ENCODE assay signal across 8 mouse cellular contexts in genomic region chr11:58981541-58982447, GRCm38 (mm10). TPM values are rescaled to one million over a fixed set of nuclear protein-coding genes. Genes with fewer than 3 reads are reported as not detected.
A peak's percentile ranks its signal among the peaks of the same experiment; 100 is the strongest.
DNase-seq lines count a peak whose midpoint lies in the region; ATAC-seq and TF ChIP-seq lines count a peak whose summit lies in the region.

No protein-coding gene starts in this region.

- H3K4me3 ChIP-seq in heart, adult 2 months, result no peak overlapping the region
- no peak overlapping the region for H3K4me3 ChIP-seq in intestine, embryonic 16.5 days (ENCODE audit: low read length)

- peaks cover 7% of the 10 kb centered on the region for H3K79me2 ChIP-seq in heart, adult 2 months (replicated peaks; ENCODE audit: control insufficient read depth, insufficient read depth, low read length)

- H3K27me3 ChIP-seq in heart, adult 2 months (ENCODE audit: control insufficient read depth, insufficient read depth, low read length), result no peaks in the 10 kb centered on the region
- no peaks in the 10 kb centered on the region for H3K27me3 ChIP-seq in intestine, embryonic 16.5 days (replicated peaks; ENCODE audit: control insufficient read depth, insufficient read depth, low read length)

- peak; percentile 52; the same call in 1 of the 2 replicates for TF ChIP-seq CTCF in brain, embryonic 14.5 days (IDR thresholded peaks at IDR 0.05; ENCODE audit: borderline replicate concordance, extremely low read depth, insufficient read depth, insufficient read length)
- peak; percentile 76 for TF ChIP-seq CTCF in heart, adult 2 months (IDR thresholded peaks at IDR 0.05)

- peak; percentile 47 for DNase-seq in ovary, postnatal 36 days (ENCODE audit: low spot score)
- DNase-seq in ovary, adult 18-20 months (ENCODE audit: low spot score), result no peak
- DNase-seq in brain, embryonic 14.5 days (ENCODE audit: low read depth), result peak; percentile 72
- peak; percentile 75 to 86 for DNase-seq in heart, adult 2 months
- DNase-seq in layer of hippocampus, adult 18-20 months (ENCODE audit: low spot score in 2 of 2), result peak; percentile 79
- DNase-seq in lung, postnatal 36 days, result peak; percentile 68
- peak; percentile 68 to 70 for DNase-seq in spleen, adult 18-20 months

- no peak overlapping the region for H3K9ac ChIP-seq in heart, adult 2 months (ENCODE audit: low read depth, low read length)
- no peak overlapping the region for H3K9ac ChIP-seq in intestine, embryonic 16.5 days (ENCODE audit: low read depth, low read length)

- H3K36me3 ChIP-seq in heart, adult 2 months (ENCODE audit: control insufficient read depth, insufficient read depth, low read length), result peaks cover 8% of the 10 kb centered on the region
- peaks cover 10% of the 10 kb centered on the region; the same call in 1 of the 2 replicates for H3K36me3 ChIP-seq in intestine, embryonic 16.5 days (ENCODE audit: control insufficient read depth, insufficient read depth, low read length)

- peak; percentile 45; the same call in 1 of the 2 replicates for TF ChIP-seq EP300 in heart, adult 2 months (IDR thresholded peaks at IDR 0.05; ENCODE audit: insufficient read depth, low read depth, low read length)

- ATAC-seq in intestine, embryonic 16.5 days, result no peak

- H3K4me2 ChIP-seq in intestine, embryonic 16.5 days (ENCODE audit: low read depth, low read length), result no peak overlapping the region

- no peaks in the 10 kb centered on the region for H3K9me3 ChIP-seq in intestine, embryonic 16.5 days (ENCODE audit: control insufficient read depth, low read length)

- peaks cover 32% of the 10 kb centered on the region for H3K4me1 ChIP-seq in heart, adult 2 months (ENCODE audit: control insufficient read depth, insufficient read depth, low read length)
- peaks cover 32% of the 10 kb centered on the region for H3K4me1 ChIP-seq in intestine, embryonic 16.5 days (ENCODE audit: control insufficient read depth, insufficient read depth, low read length)

- no peak for TF ChIP-seq POLR2A in brain, embryonic 14.5 days (IDR thresholded peaks at IDR 0.05; ENCODE audit: borderline replicate concordance, extremely low read depth, insufficient read depth, insufficient read length, poor library complexity, severe bottlenecking)
- 0 out of 2 replicates have a peak, but pooled peaks have one; percentile 15 for TF ChIP-seq POLR2A in heart, adult 2 months (IDR thresholded peaks at IDR 0.05; ENCODE audit: insufficient read depth, low read depth, low read length)

- peak overlapping the region; percentile 26 for H3K27ac ChIP-seq in heart, adult 2 months
- no peak overlapping the region for H3K27ac ChIP-seq in intestine, embryonic 16.5 days (ENCODE audit: low read length)

- intact Hi-C loops in heart, adult 2 months (cut with DNase I), result no loop called here

- WGBS in heart, adult 2 months, result 34% methylated on average over 14 of the region's 14 CpGs
- WGBS in intestine, embryonic 16.5 days, result 55% methylated on average over 14 of the region's 14 CpGs

RNA-seq across cellular contexts. Expression of gene Trim11, which starts 3.9 kb away (rescaled TPM):
- polyA plus RNA-seq in brain, embryonic 14.5 days (2012; rRNA removed), result 25.8 and 30.6 TPM in 2 replicates
- total RNA-seq in heart, adult 2 months (2021), result 10 to 100 TPM; 11.9 to 14.0 TPM
- 14.3 and 19.4 TPM in 2 replicates for polyA plus RNA-seq in heart, adult 2 months (2012; rRNA removed)
- 10 to 100 TPM; 29.1 to 30.4 TPM for total RNA-seq in layer of hippocampus, adult 18-20 months (2021)
- 17.0 and 17.5 TPM in 2 replicates for polyA plus RNA-seq in intestine, embryonic 16.5 days (2015; fragmentation: Nextera tagmentation; extraction: Ambion mirVana)

RNA-seq across cellular contexts. Expression of gene Hist3h2a, which starts 27.3 kb away (rescaled TPM):
- polyA plus RNA-seq in brain, embryonic 14.5 days (2012; rRNA removed), result 120 and 164 TPM in 2 replicates
- 10 to 100 TPM; 13.6 to 14.0 TPM for total RNA-seq in heart, adult 2 months (2021)
- polyA plus RNA-seq in heart, adult 2 months (2012; rRNA removed), result 12.6 and 15.4 TPM in 2 replicates
- total RNA-seq in layer of hippocampus, adult 18-20 months (2021), result 10 to 100 TPM; 69.9 to 70.6 TPM
- 28.5 and 31.6 TPM in 2 replicates for polyA plus RNA-seq in intestine, embryonic 16.5 days (2015; fragmentation: Nextera tagmentation; extraction: Ambion mirVana)

RNA-seq across cellular contexts. Expression of gene Trim17, which starts 27.3 kb away (rescaled TPM):
- 2.1 and 2.2 TPM in 2 replicates for polyA plus RNA-seq in brain, embryonic 14.5 days (2012; rRNA removed)
- total RNA-seq in heart, adult 2 months (2021), result under 1 TPM in 1 of 2 experiments, not detected in 1; 0.07 TPM
- 0.20 and 0.37 TPM in 2 replicates for polyA plus RNA-seq in heart, adult 2 months (2012; rRNA removed)
- total RNA-seq in layer of hippocampus, adult 18-20 months (2021), result 1 to 10 TPM; 4.7 to 5.7 TPM
- 0.15 and 0.35 TPM in 2 replicates for polyA plus RNA-seq in intestine, embryonic 16.5 days (2015; fragmentation: Nextera tagmentation; extraction: Ambion mirVana)

RNA-seq across cellular contexts. Expression of gene Hist3h2ba, which starts 33.1 kb away (rescaled TPM):
- 726 and 1,077 TPM in 2 replicates for polyA plus RNA-seq in brain, embryonic 14.5 days (2012; rRNA removed)
- 1 to 10 TPM in 1 of 2 experiments, under 1 TPM in 1; 0.81 to 1.1 TPM for total RNA-seq in heart, adult 2 months (2021)
- polyA plus RNA-seq in heart, adult 2 months (2012; rRNA removed), result 0.67 and 1.5 TPM in 2 replicates
- 10 to 100 TPM; 82.1 to 87.0 TPM for total RNA-seq in layer of hippocampus, adult 18-20 months (2021)
- 34.7 and 40.9 TPM in 2 replicates for polyA plus RNA-seq in intestine, embryonic 16.5 days (2015; fragmentation: Nextera tagmentation; extraction: Ambion mirVana)

RNA-seq across cellular contexts. Expression of gene Rnf187, which starts 43.1 kb away (rescaled TPM):
- polyA plus RNA-seq in brain, embryonic 14.5 days (2012; rRNA removed), result 664 and 715 TPM in 2 replicates
- total RNA-seq in heart, adult 2 months (2021), result 100 to 1,000 TPM; 164 to 177 TPM
- 182 and 190 TPM in 2 replicates for polyA plus RNA-seq in heart, adult 2 months (2012; rRNA removed)
- total RNA-seq in layer of hippocampus, adult 18-20 months (2021), result 100 to 1,000 TPM; 493 to 502 TPM
- polyA plus RNA-seq in intestine, embryonic 16.5 days (2015; fragmentation: Nextera tagmentation; extraction: Ambion mirVana), result 131 and 138 TPM in 2 replicates
